Mouse (Mus musculus) natural killer cell, adult 2 months (primary cell): ENCODE measurements around the gene Tfeb.

Experiments used
- DNase-seq, 2 experiments: peaks; one replicate each; pipeline ENCODE4 v3.0.0; 2022; ENCODE audit warnings: low spot score in 2 of 2

Tfeb gene

GRCm38 (mm10) chr17:47787632-47788031 lies 50.8 kb downstream of the Tfeb start:
- no peak for DNase-seq

GRCm38 (mm10) chr17:47788306-47788705 lies 51.5 kb downstream of the Tfeb start:
- no peak for DNase-seq

GRCm38 (mm10) chr17:47788996-47789395 lies 52.2 kb downstream of the Tfeb start:
- no peak for DNase-seq

GRCm38 (mm10) chr17:47792098-47792863 lies 55.5 kb downstream of the Tfeb start:
- DNase-seq: peak; percentile 56 to 65

- peak; percentile 69 to 82 for DNase-seq
Observed at GRCm38 (mm10) chr17:47793377-47793776, 56.5 kb downstream of the Tfeb start.

- peak; percentile 52 to 65 for DNase-seq
Observed at GRCm38 (mm10) chr17:47795446-47795845, 58.6 kb downstream of the Tfeb start.

GRCm38 (mm10) chr17:47796156-47796816 lies 59.5 kb downstream of the Tfeb start:
- DNase-seq: no peak

GRCm38 (mm10) chr17:47796968-47797367 lies 60.1 kb downstream of the Tfeb start:
- peak in 1 of 2 experiments; percentile 24 for DNase-seq

GRCm38 (mm10) chr17:47797383-47797782 lies 60.6 kb downstream of the Tfeb start:
- no peak for DNase-seq

- DNase-seq: no peak
Observed at GRCm38 (mm10) chr17:47802806-47803205, 66.0 kb downstream of the Tfeb start.

- no peak for DNase-seq
Observed at GRCm38 (mm10) chr17:47803662-47804061, 66.8 kb downstream of the Tfeb start.

GRCm38 (mm10) chr17:47805047-47805835 lies 68.4 kb downstream of the Tfeb start:
- DNase-seq: no peak

- DNase-seq: no peak
Observed at GRCm38 (mm10) chr17:47806230-47806629, 69.4 kb downstream of the Tfeb start.

GRCm38 (mm10) chr17:47811265-47811800 lies 74.5 kb downstream of the Tfeb start:
- DNase-seq: no peak

- no peak for DNase-seq
Observed at GRCm38 (mm10) chr17:47812200-47812599, 75.4 kb downstream of the Tfeb start.

- DNase-seq: no peak
Observed at GRCm38 (mm10) chr17:47813616-47814015, 76.8 kb downstream of the Tfeb start.

- no peak for DNase-seq
Observed at GRCm38 (mm10) chr17:47814496-47814895, 77.7 kb downstream of the Tfeb start.

GRCm38 (mm10) chr17:47815446-47815845 lies 78.6 kb downstream of the Tfeb start:
- no peak for DNase-seq

GRCm38 (mm10) chr17:47818038-47818725 lies 81.4 kb downstream of the Tfeb start:
- DNase-seq: no peak

GRCm38 (mm10) chr17:47821339-47821738 lies 84.5 kb downstream of the Tfeb start:
- no peak for DNase-seq

- no peak for DNase-seq
Observed at GRCm38 (mm10) chr17:47831161-47831560, 94.3 kb downstream of the Tfeb start.

GRCm38 (mm10) chr17:47831772-47832171 lies 94.9 kb downstream of the Tfeb start:
- DNase-seq: no peak
